Mouse (Mus musculus) urinary bladder, postnatal 4 days (tissue): ENCODE data around the gene Col5a2.
"Not testable (repeated sequence)": the region's sequence is repeated elsewhere in the genome, so short reads cannot be mapped to it uniquely, and the experiment has no call there.

ENCODE experiments used
- DNase-seq, 2 experiments: peaks; one replicate each; pipeline ENCODE4 v3.0.0; 2021 to 2022; ENCODE audit warnings: low spot score in 2 of 2

Col5a2 gene

GRCm38 (mm10) chr1:45429145-45429544 lies 73.9 kb downstream of the Col5a2 start:
- not testable (repeated sequence) for DNase-seq

GRCm38 (mm10) chr1:45423915-45424314 lies 79.2 kb downstream of the Col5a2 start:
- DNase-seq: no peak

- no peak for DNase-seq
These were observed 82.5 kb downstream of the Col5a2 start for GRCm38 (mm10) chr1:45420554-45420953.

GRCm38 (mm10) chr1:45419858-45420257 lies 83.2 kb downstream of the Col5a2 start:
- DNase-seq: no peak

- no peak for DNase-seq
These were observed 121.2 kb downstream of the Col5a2 start for GRCm38 (mm10) chr1:45381866-45382265.

- no peak for DNase-seq
These were observed 122.9 kb downstream of the Col5a2 start for GRCm38 (mm10) chr1:45379992-45380690.

GRCm38 (mm10) chr1:45365427-45365826 lies 137.7 kb downstream of the Col5a2 start:
- DNase-seq: no peak

- DNase-seq: no peak
These were observed 139.8 kb downstream of the Col5a2 start for GRCm38 (mm10) chr1:45363274-45363673.

- no peak for DNase-seq
These were observed 143.4 kb downstream of the Col5a2 start for GRCm38 (mm10) chr1:45359673-45360072.

GRCm38 (mm10) chr1:45359147-45359546 lies 143.9 kb downstream of the Col5a2 start:
- no peak for DNase-seq

- no peak for DNase-seq
These were observed 145.1 kb downstream of the Col5a2 start for GRCm38 (mm10) chr1:45358020-45358419.

- DNase-seq: no peak
These were observed 147.1 kb downstream of the Col5a2 start for GRCm38 (mm10) chr1:45355944-45356343.

GRCm38 (mm10) chr1:45329149-45329548 lies 173.9 kb downstream of the Col5a2 start:
- no peak for DNase-seq
